Mouse (Mus musculus): ENCODE results near the gene Ptprz1.

GRCm38 (mm10) chr6:23014988-23015613 is 139.8 kb downstream of the Ptprz1 start:
- TF ChIP-seq CTCF (conservative IDR thresholded peaks at IDR 0.05 in 1 of 2, IDR thresholded peaks at IDR 0.05 in 1 of 2; ENCODE audit: low read depth in 2 of 2, low read length in 2 of 2) = no peak
- no peak for TF ChIP-seq GABPA (IDR thresholded peaks at IDR 0.05; ENCODE audit: insufficient replicate concordance, low read depth, low read length)
- no peak for TF ChIP-seq TCF12 (IDR thresholded peaks at IDR 0.05; ENCODE audit: low read depth, low read length)
- no peak for TF ChIP-seq EP300 (IDR thresholded peaks at IDR 0.05; ENCODE audit: low read length)
- no peak for TF ChIP-seq POLR2A (IDR thresholded peaks at IDR 0.05; ENCODE audit: low read depth, low read length)
- no peak for TF ChIP-seq MEF2A (IDR thresholded peaks at IDR 0.05; ENCODE audit: borderline replicate concordance, low read depth, low read length)
- no peak for TF ChIP-seq JUND (conservative IDR thresholded peaks at IDR 0.05; ENCODE audit: low read depth, low read length)
